Mouse (Mus musculus): ENCODE data around the gene Gm2a. TPM values are rescaled to one million over a fixed set of nuclear protein-coding genes. Genes with fewer than 3 reads are reported as not detected.
A peak's percentile ranks its signal among the peaks of the same experiment; 100 is the strongest.

Gm2a gene
- polyA plus RNA-seq, 1 experiment from 2014 or later: 26.6 TPM

- DNase-seq (ENCODE audit: low spot score) (peak; percentile 76), ATAC-seq (peak; percentile 84)
- Histone ChIP-seq H3K9ac (replicated peaks; ENCODE audit: low read depth) (peak within 1 kb of the TSS; percentile 34), H3K36me3 (ENCODE audit: insufficient read depth, low read length) (no peaks in the 10 kb centered on the region), H3K9me3 (ENCODE audit: low read length) (no peaks in the 10 kb centered on the region), H3K27me3 (replicated peaks; ENCODE audit: insufficient read depth, low read length) (no peaks in the 10 kb centered on the region), H3K4me3 (ENCODE audit: low read depth, low read length) (peak within 1 kb of the TSS; percentile 46), H3K4me1 (ENCODE audit: insufficient read depth, low read depth, low read length) (0 out of 2 replicates have a peak, but pooled peaks cover 5% of the 10 kb centered on the region), H3K4me2 (replicated peaks; ENCODE audit: low read depth, low read length) (peak within 1 kb of the TSS; percentile 94), H3K27ac (ENCODE audit: low read length) (no peak within 1 kb of the TSS)
- no peak for TF ChIP-seq EP300 (IDR thresholded peaks at IDR 0.05)
- TF ChIP-seq CTCF (IDR thresholded peaks at IDR 0.05): no peak
- under 1% methylated on average over 39 of the region's 50 CpGs for WGBS
Measured at GRCm38 (mm10) chr11:55077331-55078231, 20.3 kb upstream of the Gm2a start, which contains the start of gene Ccdc69. Gene Ccdc69 (minus strand): TSS chr11:55078131.

GRCm38 (mm10) chr11:55078502-55078901 is 19.4 kb upstream of the Gm2a start:
- ATAC-seq (no peak), DNase-seq (ENCODE audit: low spot score) (no peak)
- 63% methylated on average over 3 of the region's 3 CpGs for WGBS
- H3K4me1 ChIP-seq (ENCODE audit: insufficient read depth, low read depth, low read length): 0 out of 2 replicates have a peak, but pooled peaks cover 5% of the 10 kb centered on the region
- no peaks in the 10 kb centered on the region for H3K27me3 ChIP-seq (replicated peaks; ENCODE audit: insufficient read depth, low read length)
- no peak overlapping the region for H3K4me3 ChIP-seq (ENCODE audit: low read depth, low read length)
- H3K9me3 ChIP-seq (ENCODE audit: low read length): no peaks in the 10 kb centered on the region
- TF ChIP-seq EP300 (IDR thresholded peaks at IDR 0.05) (no peak), CTCF (IDR thresholded peaks at IDR 0.05) (no peak)
- no peak overlapping the region for H3K9ac ChIP-seq (replicated peaks; ENCODE audit: low read depth)
- H3K36me3 ChIP-seq (ENCODE audit: insufficient read depth, low read length): no peaks in the 10 kb centered on the region
- H3K27ac ChIP-seq (ENCODE audit: low read length): no peak overlapping the region
- H3K4me2 ChIP-seq (replicated peaks; ENCODE audit: low read depth, low read length): no peak overlapping the region

GRCm38 (mm10) chr11:55079180-55079579 is 18.7 kb upstream of the Gm2a start:
- ATAC-seq: no peak
- Histone ChIP-seq H3K4me2 (replicated peaks; ENCODE audit: low read depth, low read length) (no peak overlapping the region), H3K36me3 (ENCODE audit: insufficient read depth, low read length) (no peaks in the 10 kb centered on the region), H3K9me3 (ENCODE audit: low read length) (no peaks in the 10 kb centered on the region), H3K27me3 (replicated peaks; ENCODE audit: insufficient read depth, low read length) (no peaks in the 10 kb centered on the region), H3K4me3 (ENCODE audit: low read depth, low read length) (no peak overlapping the region), H3K27ac (ENCODE audit: low read length) (no peak overlapping the region), H3K9ac (replicated peaks; ENCODE audit: low read depth) (no peak overlapping the region), H3K4me1 (ENCODE audit: insufficient read depth, low read depth, low read length) (0 out of 2 replicates have a peak, but pooled peaks cover 5% of the 10 kb centered on the region)
- DNase-seq (ENCODE audit: low spot score): no peak
- no peak for TF ChIP-seq CTCF (IDR thresholded peaks at IDR 0.05)
- no peak for TF ChIP-seq EP300 (IDR thresholded peaks at IDR 0.05)
- WGBS: 89% methylated on average over 4 of the region's 4 CpGs

GRCm38 (mm10) chr11:55081206-55081605 is 16.7 kb upstream of the Gm2a start:
- Histone ChIP-seq H3K9me3 (ENCODE audit: low read length) (no peaks in the 10 kb centered on the region), H3K4me2 (replicated peaks; ENCODE audit: low read depth, low read length) (no peak overlapping the region), H3K9ac (replicated peaks; ENCODE audit: low read depth) (no peak overlapping the region), H3K27me3 (replicated peaks; ENCODE audit: insufficient read depth, low read length) (no peaks in the 10 kb centered on the region), H3K27ac (ENCODE audit: low read length) (no peak overlapping the region), H3K36me3 (ENCODE audit: insufficient read depth, low read length) (no peaks in the 10 kb centered on the region), H3K4me3 (ENCODE audit: low read depth, low read length) (no peak overlapping the region), H3K4me1 (ENCODE audit: insufficient read depth, low read depth, low read length) (0 out of 2 replicates have a peak, but pooled peaks cover 2% of the 10 kb centered on the region)
- TF ChIP-seq CTCF (IDR thresholded peaks at IDR 0.05) (no peak), EP300 (IDR thresholded peaks at IDR 0.05) (no peak)
- ATAC-seq (no peak), DNase-seq (ENCODE audit: low spot score) (no peak)
- WGBS: 82% methylated on average over 9 of the region's 9 CpGs

GRCm38 (mm10) chr11:55084629-55085028 is 13.3 kb upstream of the Gm2a start:
- Histone ChIP-seq H3K27ac (ENCODE audit: low read length) (no peak overlapping the region), H3K9ac (replicated peaks; ENCODE audit: low read depth) (no peak overlapping the region), H3K4me1 (ENCODE audit: insufficient read depth, low read depth, low read length) (no peaks in the 10 kb centered on the region), H3K27me3 (replicated peaks; ENCODE audit: insufficient read depth, low read length) (no peaks in the 10 kb centered on the region), H3K9me3 (ENCODE audit: low read length) (no peaks in the 10 kb centered on the region), H3K4me2 (replicated peaks; ENCODE audit: low read depth, low read length) (no peak overlapping the region), H3K36me3 (ENCODE audit: insufficient read depth, low read length) (no peaks in the 10 kb centered on the region), H3K4me3 (ENCODE audit: low read depth, low read length) (no peak overlapping the region)
- no peak for TF ChIP-seq EP300 (IDR thresholded peaks at IDR 0.05)
- no peak for TF ChIP-seq CTCF (IDR thresholded peaks at IDR 0.05)
- WGBS: 60% methylated on average over 4 of the region's 4 CpGs
- no peak for ATAC-seq
- no peak for DNase-seq (ENCODE audit: low spot score)

GRCm38 (mm10) chr11:55085396-55085795 is 12.5 kb upstream of the Gm2a start:
- Histone ChIP-seq H3K4me2 (replicated peaks; ENCODE audit: low read depth, low read length) (no peak overlapping the region), H3K9me3 (ENCODE audit: low read length) (no peaks in the 10 kb centered on the region), H3K4me3 (ENCODE audit: low read depth, low read length) (no peak overlapping the region), H3K27ac (ENCODE audit: low read length) (no peak overlapping the region), H3K9ac (replicated peaks; ENCODE audit: low read depth) (no peak overlapping the region), H3K36me3 (ENCODE audit: insufficient read depth, low read length) (no peaks in the 10 kb centered on the region), H3K4me1 (ENCODE audit: insufficient read depth, low read depth, low read length) (no peaks in the 10 kb centered on the region), H3K27me3 (replicated peaks; ENCODE audit: insufficient read depth, low read length) (no peaks in the 10 kb centered on the region)
- WGBS: 44% methylated on average over 5 of the region's 5 CpGs
- DNase-seq (ENCODE audit: low spot score): no peak
- no peak for TF ChIP-seq EP300 (IDR thresholded peaks at IDR 0.05)
- no peak for TF ChIP-seq CTCF (IDR thresholded peaks at IDR 0.05)
- ATAC-seq: no peak
